Mouse (Mus musculus) heart, adult 18-20 months (tissue): ENCODE measurements at regions not wholly inside any gene's neighbourhood (a gene's known extent, or its start where the extent isn't known, plus 50 kb on each side); places are given as distances from the start of the nearest gene placed in this dataset.
A peak's percentile ranks its signal among the peaks of the same experiment; 100 is the strongest.

Experiments used
- DNase-seq, 2 experiments: peaks; one replicate each; pipeline ENCODE4 v3.0.0; 2021 to 2022; ENCODE audit warnings: mixed read lengths in 1 of 2

DNA sequence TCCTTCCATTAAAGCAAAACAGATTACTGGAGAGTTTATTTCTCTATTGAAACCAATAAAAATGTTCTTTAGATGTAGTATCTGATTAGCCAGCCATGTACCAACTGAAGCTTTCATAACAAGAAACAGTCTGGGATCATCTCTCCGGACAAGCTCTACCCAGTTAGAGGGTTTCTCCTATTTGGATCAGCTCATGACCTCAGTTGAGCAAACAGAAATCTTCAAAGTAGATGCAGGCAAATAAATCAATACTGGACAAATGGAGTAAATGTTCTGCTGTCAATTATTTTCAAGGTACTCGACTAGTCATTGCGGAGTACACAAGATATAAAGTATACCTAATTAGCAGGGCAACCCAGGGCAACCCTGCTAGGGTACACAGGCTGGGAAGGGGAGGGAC lies 67.4 kb downstream of the Avpr1a start:
- DNase-seq: no peak

DNA sequence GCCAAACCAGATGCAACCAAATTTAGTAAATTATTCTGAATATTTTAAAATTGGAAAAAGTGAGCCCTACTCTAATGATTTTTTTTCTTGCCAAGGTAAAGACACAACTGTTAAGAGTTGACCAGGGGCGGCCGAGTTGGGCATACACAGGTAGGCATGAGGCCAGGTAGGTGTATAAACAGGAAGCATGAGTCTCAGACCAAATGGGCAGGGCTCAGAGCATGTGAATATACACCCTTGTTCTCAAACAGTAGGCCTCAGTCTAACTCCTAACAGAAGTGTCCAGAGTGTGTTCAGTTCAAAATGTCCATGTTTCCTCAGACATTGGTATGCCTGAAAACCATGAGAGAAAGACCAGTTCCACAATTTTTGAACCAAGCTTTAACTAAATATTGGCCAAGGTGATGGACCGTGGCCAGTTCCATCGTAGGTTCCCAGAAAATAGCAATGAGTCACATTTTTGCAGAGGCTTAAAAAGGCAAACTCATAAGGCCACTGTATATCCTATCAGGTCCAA lies 71.0 kb downstream of the Avpr1a start:
- DNase-seq: no peak

DNA sequence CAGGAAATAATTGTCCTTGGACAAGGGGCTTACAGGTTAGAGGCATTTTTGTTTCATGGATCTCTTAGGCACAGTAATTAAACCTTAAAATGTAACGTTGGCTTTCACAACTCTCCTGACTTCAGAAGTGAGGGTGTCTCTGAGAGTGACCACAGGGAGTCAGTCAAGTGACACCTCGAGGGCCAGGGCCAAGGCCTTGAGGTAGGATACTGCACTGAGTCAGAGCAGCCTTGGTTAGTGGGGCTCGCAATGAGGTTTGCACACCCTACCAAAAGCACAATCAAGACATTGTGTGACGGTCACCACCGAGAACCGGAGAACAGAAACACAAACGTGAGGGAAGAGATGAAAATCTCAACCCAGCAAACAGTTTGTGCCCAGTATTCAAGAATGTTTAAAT lies 71.7 kb downstream of the Avpr1a start:
- DNase-seq: no peak

DNA sequence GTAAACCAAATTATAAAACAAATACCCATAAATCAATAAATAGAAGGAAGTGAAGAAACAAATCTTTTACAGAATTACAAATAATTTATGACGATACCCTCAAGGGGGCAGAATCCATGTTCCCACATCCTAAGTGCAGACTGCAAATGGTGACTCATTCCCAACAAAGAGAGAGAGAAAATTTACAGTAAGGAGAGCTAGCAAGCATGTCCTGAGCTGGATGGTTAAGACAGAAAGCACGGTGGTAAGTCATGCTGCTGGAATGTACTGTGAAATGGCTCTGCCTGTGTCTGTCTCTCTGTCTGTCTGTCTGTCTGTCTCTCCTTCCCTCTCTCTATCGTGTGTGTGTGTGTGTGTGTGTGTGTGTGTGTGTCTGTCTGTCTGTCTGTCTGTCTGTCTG lies 74.3 kb downstream of the Avpr1a start:
- DNase-seq: no peak

DNA sequence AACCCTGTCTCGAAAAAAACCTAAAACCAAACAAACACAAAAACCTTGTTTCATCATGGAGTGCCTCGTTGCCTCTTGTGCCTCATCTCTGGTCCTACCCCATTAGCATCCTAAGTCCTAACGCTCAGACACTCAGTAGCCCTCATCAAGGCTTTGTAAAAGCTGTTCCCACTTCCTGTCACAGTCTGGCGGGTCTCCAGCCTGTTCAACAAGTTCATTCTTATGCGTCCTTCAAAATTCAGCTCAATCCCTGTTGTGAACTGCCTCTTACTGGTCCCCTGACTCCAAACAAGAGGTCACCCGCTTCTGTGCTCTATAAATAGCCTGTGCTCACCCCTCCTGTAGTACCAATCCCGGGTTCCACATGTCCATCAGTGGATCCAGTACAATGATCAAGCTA lies 77.1 kb downstream of the Avpr1a start:
- peak; percentile 31 to 35 for DNase-seq

DNA sequence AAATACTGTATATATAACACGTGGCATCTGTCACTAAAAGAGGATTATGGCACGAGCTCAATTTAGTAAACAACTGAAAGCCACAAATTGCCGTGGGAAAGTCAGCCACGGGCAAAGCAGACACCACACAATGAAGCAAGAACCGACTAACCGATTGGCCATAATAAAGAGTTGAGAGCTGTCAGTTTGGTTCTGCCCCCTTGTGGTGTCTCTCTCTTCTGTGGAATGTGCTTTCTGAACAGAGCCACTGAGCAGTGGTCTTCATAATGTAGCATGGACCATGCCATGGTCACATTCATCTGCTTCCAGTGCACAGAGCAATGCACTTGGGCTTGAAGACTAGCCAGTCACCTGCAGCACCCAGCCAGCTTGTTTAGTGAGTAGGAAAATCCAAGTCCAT lies 77.5 kb downstream of the Avpr1a start:
- DNase-seq: no peak

DNA sequence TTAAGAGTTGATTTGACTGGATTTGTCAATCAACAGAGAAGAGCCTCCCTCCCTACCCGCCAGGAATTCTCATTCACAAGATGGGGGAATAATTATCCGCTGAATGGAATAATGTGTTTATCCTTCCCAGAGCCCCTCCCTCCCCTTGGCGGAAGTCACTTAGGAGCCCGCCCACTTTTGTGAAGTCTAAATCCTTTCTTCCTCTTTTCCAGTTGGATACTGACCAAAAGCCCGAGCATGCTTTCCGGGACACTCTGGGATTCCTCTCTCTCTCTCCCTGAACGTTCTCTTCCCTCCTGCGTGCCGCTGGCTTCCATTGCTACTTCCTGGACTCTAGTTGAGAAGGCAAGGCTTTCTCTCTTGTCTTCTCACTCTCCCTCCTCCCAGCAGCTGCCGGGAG lies 79.9 kb downstream of the Avpr1a start:
- DNase-seq: peak; percentile 46 to 55

DNA sequence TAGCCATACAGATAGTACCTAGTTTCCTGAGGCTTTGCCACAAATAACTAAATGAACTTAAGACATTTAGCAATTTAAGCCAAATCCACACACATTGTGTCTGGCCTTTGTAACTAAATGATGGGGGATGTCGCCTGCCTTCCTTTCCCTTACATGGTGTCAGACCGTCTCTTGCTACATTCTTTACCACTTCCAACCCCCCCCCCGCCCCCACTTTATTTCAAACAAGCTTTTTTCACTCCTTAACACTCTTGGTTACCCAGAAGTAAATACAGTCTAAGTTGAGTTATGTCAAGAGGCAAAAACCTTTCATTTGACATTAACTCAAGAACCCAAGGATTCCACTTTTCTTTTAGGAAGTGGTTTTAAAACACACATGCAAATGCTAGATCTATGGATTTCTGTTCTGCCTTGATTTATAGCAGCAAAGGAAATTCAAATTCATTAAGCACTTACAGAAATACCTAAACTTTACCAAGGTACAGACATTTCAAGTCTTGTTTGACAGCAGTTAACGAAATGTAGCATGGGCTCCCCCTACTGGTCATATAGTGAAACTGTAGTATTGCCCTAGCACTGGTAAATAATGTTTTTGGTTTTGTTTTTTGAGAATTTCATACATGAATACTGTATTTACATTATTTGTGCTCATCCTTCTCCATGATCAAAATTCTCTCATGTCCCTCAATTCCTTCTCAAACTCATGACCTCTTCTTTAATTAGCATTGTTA lies 80.8 kb downstream of the Avpr1a start:
- DNase-seq: peak; percentile 38 to 64

DNA sequence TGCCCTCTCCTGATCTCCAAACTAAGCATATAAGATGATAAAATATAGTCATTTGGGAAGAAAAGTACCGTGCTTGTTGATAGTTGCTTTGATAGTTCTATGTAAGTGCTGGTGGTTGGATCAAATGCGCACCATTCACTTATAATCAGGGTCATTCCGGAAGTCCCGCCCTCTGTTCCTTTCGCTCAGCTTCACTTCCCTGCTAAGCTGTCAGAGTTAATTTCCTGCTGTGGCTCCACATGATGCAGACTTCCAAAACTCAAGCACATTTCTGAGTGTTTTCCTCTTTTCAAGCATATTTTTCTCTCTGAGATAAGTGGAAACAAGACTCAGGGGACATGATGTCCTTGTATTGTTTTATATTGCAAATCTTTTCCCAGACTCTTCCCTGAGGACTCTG lies 86.4 kb downstream of the Avpr1a start:
- DNase-seq: peak; percentile 43 to 63

DNA sequence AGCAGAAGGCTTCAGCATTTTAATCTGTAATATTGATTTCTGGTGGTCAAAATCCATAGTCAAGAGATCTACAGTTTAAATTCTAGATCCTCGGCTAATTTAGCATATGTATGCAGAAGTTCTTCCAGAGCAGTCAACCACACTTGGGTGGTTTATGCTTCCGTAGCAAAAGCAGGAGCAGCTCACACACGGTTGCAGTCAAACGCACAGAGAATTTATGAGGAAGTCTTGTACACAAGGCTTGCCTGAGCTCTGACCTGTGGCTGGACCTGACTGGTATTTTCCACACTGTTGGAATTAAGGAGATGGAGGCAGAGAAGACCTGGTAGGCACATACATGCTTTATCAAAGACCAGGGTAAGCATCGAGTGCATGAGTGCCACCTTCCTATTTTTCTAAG lies 86.8 kb downstream of the Avpr1a start:
- no peak for DNase-seq

DNA sequence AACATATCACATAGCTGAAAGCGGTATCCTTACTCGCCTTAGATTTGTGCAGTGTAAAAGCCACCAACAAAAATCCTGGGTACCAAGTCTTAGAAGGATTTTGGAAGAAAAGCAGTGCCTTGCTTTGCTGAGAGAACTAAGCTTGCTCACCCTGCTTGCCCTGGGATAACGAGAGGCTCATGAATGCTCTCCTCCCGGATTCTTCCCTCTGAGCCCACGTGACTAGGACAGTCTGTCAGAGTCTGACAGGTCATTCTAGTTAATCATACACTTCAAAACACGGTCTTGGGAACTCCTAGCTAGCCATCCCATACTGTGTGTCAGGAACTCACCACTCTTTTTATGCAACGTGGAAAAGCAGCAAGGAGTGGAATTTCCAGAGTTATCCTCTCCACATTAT lies 91.4 kb downstream of the Avpr1a start:
- DNase-seq: no peak

DNA sequence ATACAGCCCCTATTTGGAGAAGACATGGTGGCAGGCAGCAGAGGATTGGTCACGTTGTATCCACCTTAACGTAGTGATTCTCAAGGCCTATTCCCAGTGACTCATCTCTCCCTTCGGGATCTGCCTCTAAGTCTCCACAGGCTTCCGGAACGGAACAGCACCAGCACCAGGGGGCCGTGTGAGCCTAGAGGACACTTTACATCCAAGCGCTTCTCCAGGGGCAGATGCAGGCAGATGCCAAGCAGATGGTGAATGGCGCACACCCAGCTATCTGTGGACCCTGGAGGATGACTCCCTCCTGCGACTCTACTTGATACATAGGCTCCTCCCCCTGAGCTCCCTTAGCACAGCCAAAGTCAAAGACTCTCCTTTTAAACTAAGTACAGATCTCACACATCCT lies 94.3 kb downstream of the Avpr1a start:
- DNase-seq: no peak

DNA sequence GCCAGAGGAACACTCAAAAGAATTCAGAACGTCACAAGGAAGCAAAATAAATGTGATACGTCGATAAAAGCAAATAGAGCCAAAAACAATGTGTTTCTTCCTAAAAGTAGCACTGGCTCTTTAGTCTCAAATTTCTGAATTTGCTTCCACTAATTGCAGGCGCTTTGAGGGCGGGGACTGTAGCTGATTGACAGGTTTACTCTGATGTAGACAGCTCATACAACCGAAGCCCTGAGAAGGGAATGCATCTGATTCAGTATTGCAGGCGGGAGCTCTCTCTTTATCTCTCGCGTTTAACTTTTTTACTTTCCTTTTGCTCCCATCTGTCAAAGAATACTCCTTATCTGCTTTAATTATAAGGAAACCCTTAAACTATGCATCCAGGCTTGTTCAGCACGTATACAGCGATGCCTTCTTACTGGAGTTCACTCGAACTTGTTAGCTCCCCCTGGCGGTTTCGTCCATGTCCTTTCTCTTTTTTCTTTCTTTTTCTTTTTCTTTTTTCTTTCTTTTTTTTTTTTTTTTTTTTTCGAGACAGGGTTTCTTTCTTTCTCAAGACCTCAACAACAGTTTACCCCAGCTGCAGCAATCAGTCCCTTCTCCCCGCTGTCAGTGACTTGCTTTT lies 95.9 kb downstream of the Avpr1a start:
- peak; percentile 42 to 75 for DNase-seq

DNA sequence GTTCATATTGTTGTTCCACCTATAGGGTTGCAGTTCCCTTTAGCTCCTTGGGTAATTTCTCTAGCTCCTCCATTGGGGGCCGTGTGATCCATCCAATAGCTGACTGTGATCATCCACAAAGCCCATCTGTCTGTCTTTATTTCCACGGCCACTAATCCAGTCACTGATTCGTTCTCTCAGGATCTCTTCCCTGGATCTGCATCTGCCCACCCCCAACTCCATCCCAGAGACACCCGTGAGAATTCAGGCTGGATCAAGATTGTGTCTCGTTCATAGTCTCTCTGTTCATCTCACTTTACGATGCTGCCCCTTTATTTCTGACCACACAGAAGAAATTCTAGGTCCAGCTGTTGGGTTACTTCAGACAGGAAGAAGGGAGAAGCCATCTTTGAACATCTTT lies 96.7 kb downstream of the Avpr1a start:
- DNase-seq: no peak

DNA sequence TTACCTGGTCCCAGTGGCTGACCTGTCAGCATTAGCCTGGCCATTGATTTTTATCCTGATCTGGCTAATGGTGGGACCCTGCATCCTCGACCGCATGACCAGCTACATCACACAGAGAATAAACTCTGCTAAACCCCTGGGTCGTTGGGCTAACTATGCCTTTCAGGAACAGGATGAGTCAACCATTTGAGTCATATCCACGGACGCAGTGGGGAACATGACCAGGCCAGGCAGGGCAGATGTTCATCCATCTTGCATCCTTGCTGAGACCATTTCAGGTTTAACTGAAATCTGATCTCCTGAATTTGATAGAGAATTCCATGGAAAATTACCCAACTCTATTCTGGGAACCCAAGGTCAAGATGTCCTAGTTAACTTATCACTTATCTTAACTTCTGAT lies 103.3 kb downstream of the Avpr1a start:
- no peak for DNase-seq

DNA sequence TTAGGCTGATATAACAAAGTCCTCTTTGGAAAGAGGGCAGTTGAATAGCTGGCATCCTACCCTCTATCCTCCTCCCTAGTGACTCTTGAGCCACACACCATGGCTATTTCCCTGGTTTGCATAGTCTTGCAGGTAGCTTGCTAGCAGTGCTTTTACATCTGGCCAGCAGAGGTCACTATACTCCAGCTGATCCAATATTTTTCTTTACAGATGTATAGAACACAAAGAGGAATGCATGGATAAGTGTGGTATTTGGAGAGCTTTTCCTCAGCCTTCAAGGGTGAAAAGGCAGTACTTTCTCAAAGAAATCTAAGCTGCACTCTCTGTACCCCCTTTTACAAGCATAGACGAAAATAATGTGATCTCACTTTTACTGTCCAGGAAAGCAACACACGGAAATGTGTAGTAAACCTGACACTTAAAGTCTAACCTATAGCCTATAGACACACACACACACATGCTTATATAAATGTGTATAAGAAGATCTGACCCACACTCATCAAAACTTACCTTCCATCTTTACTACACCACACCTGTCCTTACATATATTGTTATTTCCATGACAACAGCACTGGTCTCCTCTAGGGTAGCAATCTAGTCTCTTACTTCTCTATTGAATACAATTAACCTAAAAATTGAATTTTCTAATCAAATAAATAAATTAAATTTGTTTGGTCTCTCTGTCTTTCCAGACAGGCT lies 105.0 kb downstream of the Avpr1a start:
- peak; percentile 21 to 54 for DNase-seq

DNA sequence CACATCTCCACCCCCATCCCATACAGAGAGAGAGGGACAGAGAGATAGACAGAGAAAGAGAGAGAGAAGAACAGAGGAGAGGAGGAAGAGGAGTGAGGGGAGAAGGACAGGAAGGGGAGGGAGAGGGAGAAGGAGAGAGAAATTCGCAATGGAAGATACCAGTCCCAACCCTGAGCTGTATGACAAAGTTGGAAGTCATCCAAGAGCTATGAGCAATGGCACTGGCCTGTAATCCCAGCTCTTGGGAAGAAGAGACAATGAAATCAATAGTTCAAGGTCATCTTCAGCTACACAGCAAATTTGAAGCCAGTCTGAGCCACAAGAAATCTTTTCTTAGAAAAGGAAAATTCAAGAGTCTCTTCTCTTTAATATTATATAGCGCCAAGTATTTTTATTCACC lies 105.6 kb downstream of the Avpr1a start:
- DNase-seq: no peak

DNA sequence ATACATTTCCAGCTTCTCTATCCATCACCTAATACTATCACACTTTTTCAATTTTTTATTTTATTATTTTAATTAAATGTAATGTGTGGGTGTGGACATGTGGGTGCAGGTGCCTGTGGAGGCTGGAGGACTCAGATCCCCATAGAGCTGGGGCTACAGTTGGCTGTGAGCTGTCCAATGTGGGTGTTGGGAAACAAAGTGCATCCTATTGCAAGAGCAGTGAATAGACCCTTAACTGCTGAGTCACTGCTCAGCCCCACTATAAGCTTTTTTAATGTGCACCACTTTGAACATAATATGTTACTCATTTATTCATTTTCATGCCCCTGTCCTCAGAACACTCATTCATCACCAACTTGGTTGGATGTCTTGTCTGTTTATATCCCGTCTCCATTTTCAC lies 110.4 kb downstream of the Avpr1a start:
- DNase-seq: no peak

DNA sequence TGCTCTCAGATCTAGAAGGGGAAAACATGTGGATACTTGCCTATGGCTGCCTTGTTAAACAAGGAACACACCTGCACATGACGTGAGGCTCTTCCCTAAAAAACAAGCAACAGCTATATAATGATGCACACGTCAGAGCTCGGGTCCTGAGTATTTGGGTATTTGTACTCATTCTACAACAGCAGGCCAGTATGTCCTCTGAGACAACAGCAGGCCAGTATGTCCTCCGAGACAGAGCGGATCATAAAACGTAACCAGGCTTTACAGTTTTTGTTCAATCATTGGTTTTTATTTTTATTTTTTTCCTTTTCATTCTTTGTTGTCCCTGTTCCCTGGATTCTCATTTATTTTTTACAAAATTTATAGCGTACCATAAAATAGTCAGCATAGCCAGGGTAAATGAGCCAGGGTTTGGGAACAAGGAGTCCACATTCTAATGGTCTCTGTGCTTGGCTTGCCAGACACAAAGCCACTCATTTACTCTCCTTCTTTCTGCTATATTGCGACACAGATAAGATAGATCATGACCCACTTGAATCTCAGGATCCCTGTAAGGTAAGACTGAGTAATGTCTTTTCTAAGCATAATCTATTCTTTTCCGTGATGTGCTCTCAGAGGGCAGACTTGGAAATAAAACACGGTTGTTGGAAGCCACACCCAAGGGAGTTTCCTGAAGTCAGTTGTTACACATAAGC lies 111.8 kb downstream of the Avpr1a start:
- no peak for DNase-seq

DNA sequence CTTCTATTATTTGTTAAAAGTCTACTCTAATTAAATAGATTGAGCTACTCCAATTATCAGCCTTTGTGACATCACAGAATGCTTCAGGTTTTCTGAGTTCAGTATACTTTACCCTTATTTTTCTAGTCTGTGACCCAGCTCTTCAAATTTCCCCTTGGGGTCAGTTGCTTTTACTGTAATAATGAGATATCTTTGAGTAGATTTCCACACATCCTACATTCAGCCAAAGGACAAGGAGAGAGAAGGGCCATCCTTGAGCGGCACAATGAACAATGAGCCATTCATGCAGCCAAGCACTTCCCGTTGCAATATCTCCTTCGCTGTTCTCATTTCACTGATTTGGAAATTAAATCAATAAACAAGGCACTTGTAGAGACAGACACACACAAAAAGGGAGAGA lies 113.6 kb downstream of the Avpr1a start:
- no peak for DNase-seq

DNA sequence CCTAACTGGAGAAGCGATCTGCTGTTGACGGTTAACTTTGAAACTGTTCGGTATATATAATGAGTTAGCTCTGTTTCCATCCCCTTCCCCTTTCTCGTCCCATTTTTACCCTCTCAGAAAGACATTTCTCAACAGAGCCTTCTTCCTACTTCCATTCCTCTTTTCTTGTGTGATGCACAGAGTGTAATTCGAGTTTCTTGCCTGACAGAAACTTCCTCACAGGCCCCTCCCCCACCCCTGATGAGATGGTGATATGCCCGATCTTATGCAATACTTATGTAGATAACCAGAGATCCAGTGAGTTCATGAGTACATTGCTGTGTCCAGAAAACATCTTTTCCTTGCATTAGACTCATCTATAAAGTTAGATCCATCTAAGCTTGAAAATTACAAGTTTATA lies 114.2 kb downstream of the Avpr1a start:
- no peak for DNase-seq

DNA sequence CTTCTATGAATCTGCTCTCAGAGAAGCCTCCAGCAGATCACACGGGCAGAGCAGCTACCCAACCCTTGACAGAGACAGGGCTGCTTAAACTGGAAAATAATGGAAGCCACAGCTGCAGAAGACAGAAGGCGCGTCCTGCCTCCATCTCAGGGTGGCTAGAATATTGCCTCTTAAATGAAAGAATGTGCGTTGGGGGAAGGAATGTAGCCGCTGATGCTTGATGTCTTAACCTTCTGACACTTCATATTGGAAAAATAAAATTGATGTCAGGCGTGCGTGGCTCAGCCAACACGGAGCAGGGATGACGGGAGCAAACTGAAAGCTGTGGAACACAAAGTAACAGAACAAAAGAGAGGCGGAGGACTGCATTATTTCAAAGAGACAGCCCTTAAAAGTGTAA lies 114.6 kb upstream of the Ppm1h start:
- no peak for DNase-seq

DNA sequence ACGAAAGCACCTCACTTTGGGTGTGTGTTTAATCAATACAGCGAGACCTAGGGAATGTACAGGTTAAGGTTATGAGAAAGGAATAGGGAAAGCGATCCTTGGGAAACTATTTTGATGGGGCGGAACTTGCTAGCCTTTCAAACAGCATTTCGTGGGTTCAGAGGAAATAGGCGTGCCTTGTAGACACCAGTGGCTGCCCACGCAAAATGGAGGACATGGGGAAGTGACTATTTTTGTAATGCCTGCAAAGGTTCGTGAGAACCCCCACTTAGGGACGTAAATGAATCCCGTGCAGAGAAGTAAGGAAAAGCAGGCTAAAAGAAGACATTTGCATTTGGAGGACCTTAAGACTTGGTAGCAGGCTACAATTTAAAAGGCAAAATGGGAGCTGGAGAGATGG lies 114.1 kb upstream of the Ppm1h start:
- DNase-seq: no peak
